Mouse (Mus musculus) thymus, adult 2 months (tissue): ENCODE data around the gene Thoc5. TPM values are rescaled to one million over a fixed set of nuclear protein-coding genes. Genes with fewer than 3 reads are reported as not detected.

Source experiments
- DNase-seq: peaks from one replicate; pipeline ENCODE4 v3.0.0; 2021
- H3K27ac ChIP-seq: fragments of 200-500 bp; 2 replicates; pipeline ENCODE4 v1.5.1; 2012; ENCODE audit warnings: low read length, control low read depth; ENCODE audit not compliant: control insufficient read depth, insufficient read depth
- H3K27me3 ChIP-seq: fragments of 200-500 bp; 2 replicates; pipeline ENCODE4 v1.6.1; 2012; ENCODE audit warnings: mild to moderate bottlenecking, low read length, moderate library complexity, mixed read lengths; ENCODE audit not compliant: control insufficient read depth, insufficient read depth
- H3K36me3 ChIP-seq: fragments of 200-500 bp; 2 replicates; pipeline ENCODE4 v1.6.1; 2012; ENCODE audit warnings: mild to moderate bottlenecking, low read length, moderate library complexity; ENCODE audit not compliant: control insufficient read depth, insufficient read depth
- H3K4me1 ChIP-seq: fragments of 200-500 bp; replicated peaks from 2 replicates; pipeline ENCODE4 v1.6.1; 2012; ENCODE audit warnings: low read length; ENCODE audit not compliant: control insufficient read depth, insufficient read depth
- H3K4me3 ChIP-seq: fragments of 200-500 bp; 2 replicates; pipeline ENCODE4 v1.5.1; 2012; ENCODE audit warnings: mild to moderate bottlenecking, low read length, control low read depth, moderate library complexity; ENCODE audit not compliant: control insufficient read depth, insufficient read depth
- CTCF ChIP-seq: fragments of 200-500 bp; IDR thresholded peaks from 2 replicates; pipeline ENCODE4 v1.5.1; 2012; ENCODE audit warnings: mild to moderate bottlenecking, control low read depth, low read length, moderate library complexity, borderline replicate concordance; ENCODE audit not compliant: control insufficient read depth, poor library complexity, insufficient read depth; ENCODE audit errors: extremely low read depth
- POLR2A ChIP-seq: fragments of 200-500 bp; IDR thresholded peaks from 2 replicates; pipeline ENCODE4 v1.6.1; 2012; ENCODE audit warnings: mild to moderate bottlenecking, low read length, control low read depth, moderate library complexity; ENCODE audit not compliant: control insufficient read depth, poor library complexity, insufficient read depth; ENCODE audit errors: extremely low read depth
- WGBS: fragments of 180-500 bp; shearing (Covaris S2); methylation state at CpG from one replicate; pipeline ENCODE4 v1.1.7; 2018; 5-methylcytosine and 5-hydroxymethylcytosine counted together
- polyA plus RNA-seq: library from polyadenylated mRNA; depleted of rRNA; stranded (reverse); fragments of >200 nt; gene quantifications from 2 replicates; pipeline ENCODE4 v1.2.3, GENCODE M21; 2012

The Thoc5 gene
- polyA plus RNA-seq, 1 experiment: 28.5 TPM

GRCm38 (mm10) chr11:4854181-4854580 is 40.9 kb upstream of the Thoc5 start:
- H3K27ac ChIP-seq: no peak overlapping the region

DNA sequence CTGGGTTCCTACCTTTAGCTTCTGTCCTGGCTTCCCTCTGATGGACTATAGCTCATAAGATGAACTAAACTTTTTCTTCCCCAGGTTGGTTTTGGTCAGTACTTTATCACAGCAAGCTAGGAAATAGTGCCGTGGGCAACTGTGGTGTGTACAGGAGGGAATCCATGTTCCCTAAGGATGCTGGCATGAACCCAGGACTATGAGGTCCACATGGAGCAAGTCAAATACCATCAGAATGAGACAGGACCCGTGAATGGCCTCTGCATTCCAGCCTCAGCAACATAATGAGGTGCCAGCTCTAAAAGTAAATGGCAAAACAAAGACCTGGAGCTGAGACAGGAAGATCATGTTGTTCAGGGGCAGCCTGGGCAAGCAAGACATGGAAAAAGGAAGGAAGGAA is 36.7 kb upstream of the Thoc5 start:
- Histone ChIP-seq H3K27ac (no peak overlapping the region), H3K27me3 (no peaks in the 10 kb centered on the region), H3K4me3 (no peak overlapping the region), H3K4me1 (no peaks in the 10 kb centered on the region), H3K36me3 (no peaks in the 10 kb centered on the region)
- 64% methylated on average over 2 of the region's 2 CpGs for WGBS
- no peak for DNase-seq
- TF ChIP-seq POLR2A (no peak), CTCF (no peak)

More at GRCm38 (mm10) chr11:4854181-4854580, 40.9 kb upstream of the Thoc5 start:
- no peak for DNase-seq
- WGBS: 95% methylated on average over 5 of the region's 5 CpGs
- no peaks in the 10 kb centered on the region for H3K27me3 ChIP-seq
- no peak overlapping the region for H3K4me3 ChIP-seq
- H3K4me1 ChIP-seq: peaks cover 2% of the 10 kb centered on the region; the same call in 1 of the 2 replicates
- no peaks in the 10 kb centered on the region for H3K36me3 ChIP-seq
- TF ChIP-seq CTCF: no peak
- no peak for TF ChIP-seq POLR2A

DNA sequence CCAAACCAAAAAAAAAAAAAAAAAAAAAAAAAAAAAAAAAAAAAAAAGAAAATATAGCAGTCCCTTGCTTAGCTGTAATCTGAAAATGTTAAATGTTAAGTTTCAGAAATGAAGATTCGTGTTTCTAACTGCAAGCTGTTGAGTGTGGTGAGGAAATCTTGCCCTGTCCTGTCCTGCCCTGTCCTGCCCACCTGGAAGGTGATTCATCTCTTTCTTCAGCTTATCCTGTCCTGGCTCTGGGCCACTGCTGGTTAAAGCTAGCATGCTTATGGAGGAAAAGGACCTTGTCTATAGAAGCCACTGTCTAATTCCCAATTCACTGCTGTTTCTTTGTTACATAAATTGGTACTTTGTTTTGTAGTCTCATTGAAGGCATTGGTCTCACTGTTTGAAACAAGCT is 34.1 kb upstream of the Thoc5 start:
- Histone ChIP-seq H3K27ac (no peak overlapping the region), H3K4me1 (no peaks in the 10 kb centered on the region), H3K27me3 (no peaks in the 10 kb centered on the region), H3K4me3 (no peak overlapping the region), H3K36me3 (no peaks in the 10 kb centered on the region)
- 68% methylated on average over 1 of the region's 1 CpGs for WGBS
- TF ChIP-seq CTCF (no peak), POLR2A (no peak)
- no peak for DNase-seq

DNA sequence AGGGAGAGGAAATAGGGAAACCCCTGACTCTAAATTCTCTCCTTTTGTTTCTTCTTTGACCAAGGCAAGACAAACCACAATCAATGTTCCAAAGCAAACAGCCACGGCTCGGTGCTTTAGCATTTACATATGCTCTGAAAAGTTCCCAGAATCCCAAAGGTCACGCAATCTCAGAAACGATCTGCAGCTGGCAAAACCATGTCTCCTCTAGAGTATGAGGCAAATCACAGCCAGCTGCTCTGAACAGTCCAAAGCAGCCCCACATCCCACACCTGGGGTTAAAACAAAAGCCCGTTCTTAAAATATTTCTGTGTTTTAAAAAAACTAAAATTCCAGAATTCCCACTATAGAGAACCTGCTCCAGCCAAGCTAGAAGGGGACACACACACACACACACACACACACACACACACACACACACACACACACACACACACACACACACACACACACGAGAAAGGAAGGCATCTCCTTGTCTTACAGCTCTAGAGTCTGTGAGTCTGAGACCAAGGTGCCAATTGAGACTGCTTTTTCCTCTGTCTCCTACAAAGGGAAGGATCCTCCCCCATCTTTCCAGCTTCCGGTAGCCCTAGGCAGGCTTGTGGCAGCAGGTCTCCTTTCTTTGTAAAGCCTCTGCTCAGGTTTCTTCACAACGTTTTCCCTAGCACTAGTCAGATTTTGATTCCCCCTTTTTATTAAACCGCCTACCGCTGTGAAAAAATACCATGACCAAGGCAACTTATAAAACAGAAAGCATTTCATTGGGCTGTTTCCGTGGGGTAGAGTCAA is 33.1 kb upstream of the Thoc5 start:
- 58% methylated on average over 11 of the region's 11 CpGs for WGBS
- Histone ChIP-seq H3K36me3 (no peaks in the 10 kb centered on the region), H3K4me3 (no peak overlapping the region), H3K27ac (no peak overlapping the region), H3K27me3 (no peaks in the 10 kb centered on the region), H3K4me1 (no peaks in the 10 kb centered on the region)
- DNase-seq: no peak
- no peak for TF ChIP-seq CTCF
- no peak for TF ChIP-seq POLR2A

DNA sequence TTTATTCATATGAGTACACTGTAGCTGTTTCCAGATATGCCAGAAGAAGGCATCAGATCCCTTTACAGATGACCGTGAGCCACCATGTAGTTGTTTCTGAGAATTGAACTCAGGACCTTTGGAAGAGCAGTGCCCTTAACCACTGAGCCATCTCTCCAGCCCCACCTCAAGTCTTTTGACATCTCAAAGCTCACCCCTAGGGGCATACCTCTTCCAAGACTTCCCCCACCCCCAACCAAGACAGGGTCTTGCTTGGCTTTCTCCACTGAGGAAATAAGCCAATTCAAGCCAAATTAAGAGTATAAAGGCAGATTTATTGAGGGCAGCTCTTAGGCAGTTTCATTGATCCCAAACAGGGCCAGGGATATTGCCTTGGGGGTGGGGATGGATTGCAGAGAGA is 32.4 kb upstream of the Thoc5 start:
- no peak for DNase-seq
- Histone ChIP-seq H3K27ac (no peak overlapping the region), H3K4me1 (no peaks in the 10 kb centered on the region), H3K27me3 (no peaks in the 10 kb centered on the region), H3K36me3 (no peaks in the 10 kb centered on the region), H3K4me3 (no peak overlapping the region)
- WGBS: 95% methylated on average over 1 of the region's 1 CpGs
- TF ChIP-seq POLR2A (no peak), CTCF (no peak)

DNA sequence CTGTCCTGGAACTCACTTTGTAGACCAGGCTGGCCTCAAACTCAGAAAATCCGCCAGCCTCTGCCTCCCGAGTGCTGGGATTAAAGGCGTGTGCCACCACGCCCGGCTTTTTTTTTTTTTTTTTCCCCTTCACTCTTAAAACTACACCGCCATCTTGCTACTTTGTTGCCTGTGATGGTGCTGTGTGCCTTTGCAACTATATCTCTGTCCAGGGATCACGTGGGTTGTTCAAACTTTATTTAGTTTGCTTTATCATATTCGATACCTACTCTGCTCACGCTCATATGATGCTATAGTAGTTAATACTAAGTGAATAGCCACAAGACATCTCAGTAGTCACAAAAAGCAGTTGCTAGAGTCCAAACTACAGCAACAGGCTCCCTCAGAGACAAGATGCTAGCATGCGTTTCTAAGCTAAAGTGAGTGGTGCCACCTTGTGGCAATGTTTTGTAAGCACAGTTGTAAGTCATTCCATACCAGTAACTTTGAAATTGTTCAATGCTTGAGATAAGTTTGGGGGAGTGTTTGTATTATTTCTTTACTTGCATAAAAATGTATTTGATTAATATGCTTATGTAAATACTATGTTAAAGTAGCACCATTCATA is 29.4 kb upstream of the Thoc5 start:
- H3K36me3 ChIP-seq: no peaks in the 10 kb centered on the region
- H3K4me1 ChIP-seq: no peaks in the 10 kb centered on the region
- TF ChIP-seq POLR2A (no peak), CTCF (no peak)
- peak; percentile 68 for DNase-seq
- 56% methylated on average over 10 of the region's 10 CpGs for WGBS
- no peak overlapping the region for H3K27ac ChIP-seq
- no peaks in the 10 kb centered on the region for H3K27me3 ChIP-seq
- no peak overlapping the region for H3K4me3 ChIP-seq
